Mouse (Mus musculus): ENCODE data around the gene Sebox. TPM values are rescaled to one million over a fixed set of nuclear protein-coding genes. Genes with fewer than 3 reads are reported as not detected.

Sebox gene
- polyA plus RNA-seq, 1 experiment = not detected

GRCm38 (mm10) chr11:78495904-78496303, 7.3 kb upstream of the Sebox start:
- TF ChIP-seq CTCF (IDR thresholded peaks at IDR 0.05; ENCODE audit: low read depth, low read length) = no peak
- TF ChIP-seq POLR2A (IDR thresholded peaks at IDR 0.05; ENCODE audit: borderline replicate concordance, low read depth, low read length) = no peak
- Histone ChIP-seq H3K4me3 (ENCODE audit: insufficient read depth, low read length) (no peak overlapping the region), H3K27ac (ENCODE audit: insufficient read depth, low read depth, low read length) (no peak overlapping the region), H3K4me1 (ENCODE audit: control insufficient read depth, insufficient read depth, low read length) (0 out of 2 replicates have a peak, but pooled peaks cover 4% of the 10 kb centered on the region)

DNA sequence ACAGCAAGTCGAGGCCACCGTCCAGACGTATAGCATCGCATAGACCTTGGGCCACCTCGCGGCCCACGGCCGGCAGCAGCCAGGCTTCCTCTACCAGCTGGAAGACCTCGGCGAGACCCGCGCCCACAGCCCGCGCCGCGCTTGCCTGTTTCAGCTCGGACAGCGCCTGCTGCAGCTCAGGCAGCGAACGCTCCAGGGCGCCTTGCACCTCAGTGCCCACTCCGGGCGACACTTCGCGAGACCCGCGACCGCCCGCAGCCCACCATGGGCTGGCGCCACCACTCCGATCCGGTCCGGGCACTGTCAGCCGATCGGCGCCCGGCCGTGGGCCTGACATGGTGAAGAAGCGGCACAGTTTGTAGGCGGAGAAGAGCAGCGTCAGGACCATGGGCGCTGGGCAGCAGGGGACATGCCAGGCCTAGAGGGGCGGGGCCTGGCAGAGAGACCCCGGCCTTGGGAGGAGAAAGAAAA, 6.1 kb upstream of the Sebox start:
- TF ChIP-seq POLR2A (IDR thresholded peaks at IDR 0.05; ENCODE audit: borderline replicate concordance, low read depth, low read length) (no peak), CTCF (IDR thresholded peaks at IDR 0.05; ENCODE audit: low read depth, low read length) (no peak)
- peak overlapping the region; percentile 59 for H3K4me3 ChIP-seq (ENCODE audit: insufficient read depth, low read length)
- H3K27ac ChIP-seq (ENCODE audit: insufficient read depth, low read depth, low read length) = no peak overlapping the region
- 0 out of 2 replicates have a peak, but pooled peaks cover 4% of the 10 kb centered on the region for H3K4me1 ChIP-seq (ENCODE audit: control insufficient read depth, insufficient read depth, low read length)

GRCm38 (mm10) chr11:78497544-78498522, 5.4 kb upstream of the Sebox start, which contains the start of gene Sarm1:
TSS of gene Sarm1 (minus strand) at chr11:78497754.
- Histone ChIP-seq H3K27ac (ENCODE audit: insufficient read depth, low read depth, low read length) (no peak within 1 kb of the TSS), H3K4me1 (ENCODE audit: control insufficient read depth, insufficient read depth, low read length) (0 out of 2 replicates have a peak, but pooled peaks cover 4% of the 10 kb centered on the region), H3K4me3 (ENCODE audit: insufficient read depth, low read length) (peak within 1 kb of the TSS; percentile 59)
- TF ChIP-seq CTCF (IDR thresholded peaks at IDR 0.05; ENCODE audit: low read depth, low read length) = no peak
- TF ChIP-seq POLR2A (IDR thresholded peaks at IDR 0.05; ENCODE audit: borderline replicate concordance, low read depth, low read length) = no peak

- TF ChIP-seq POLR2A (IDR thresholded peaks at IDR 0.05; ENCODE audit: borderline replicate concordance, low read depth, low read length) = no peak
- Histone ChIP-seq H3K4me3 (ENCODE audit: insufficient read depth, low read length) (peak within 1 kb of the TSS; percentile 59), H3K27ac (ENCODE audit: insufficient read depth, low read depth, low read length) (no peak within 1 kb of the TSS), H3K4me1 (ENCODE audit: control insufficient read depth, insufficient read depth, low read length) (peaks cover 7% of the 10 kb centered on the region)
These were observed 4.2 kb upstream of the Sebox start, which contains the start of gene Vtn for GRCm38 (mm10) chr11:78499004-78499403. TSS of gene Vtn (plus strand) at chr11:78499091.

- Histone ChIP-seq H3K4me1 (ENCODE audit: control insufficient read depth, insufficient read depth, low read length) (peaks cover 7% of the 10 kb centered on the region), H3K27ac (ENCODE audit: insufficient read depth, low read depth, low read length) (no peak overlapping the region), H3K4me3 (ENCODE audit: insufficient read depth, low read length) (no peak overlapping the region)
- TF ChIP-seq POLR2A (IDR thresholded peaks at IDR 0.05; ENCODE audit: borderline replicate concordance, low read depth, low read length) (no peak), CTCF (IDR thresholded peaks at IDR 0.05; ENCODE audit: low read depth, low read length) (no peak)
These were observed 3.7 kb upstream of the Sebox start for GRCm38 (mm10) chr11:78499543-78499942.

DNA sequence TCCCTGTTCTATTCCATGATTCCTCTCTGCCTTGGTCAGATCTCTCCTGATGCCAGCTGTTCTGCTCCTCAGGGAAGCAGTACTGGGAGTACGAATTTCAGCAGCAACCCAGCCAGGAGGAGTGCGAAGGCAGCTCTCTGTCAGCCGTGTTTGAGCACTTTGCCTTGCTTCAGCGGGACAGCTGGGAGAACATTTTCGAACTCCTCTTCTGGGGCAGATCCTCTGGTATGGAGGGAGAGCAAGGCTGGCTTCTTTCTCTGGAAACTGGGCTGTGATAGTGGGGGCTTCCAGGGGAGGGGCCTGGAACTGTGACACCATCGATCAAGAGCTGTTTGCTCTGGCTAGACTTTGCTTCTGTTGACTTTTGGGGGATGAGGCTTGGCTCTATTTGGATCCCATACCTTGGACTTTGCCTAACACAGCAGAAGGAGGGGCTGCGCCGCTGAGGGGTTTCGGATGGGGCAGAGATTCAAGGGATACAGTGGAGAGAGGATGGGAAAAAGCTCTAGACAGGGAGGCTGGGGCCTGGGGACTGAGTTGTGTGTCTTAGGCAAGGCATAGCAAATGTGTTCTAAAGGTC, 2.5 kb upstream of the Sebox start:
- no peak overlapping the region for H3K4me3 ChIP-seq (ENCODE audit: insufficient read depth, low read length)
- H3K4me1 ChIP-seq (ENCODE audit: control insufficient read depth, insufficient read depth, low read length) = peaks cover 15% of the 10 kb centered on the region
- TF ChIP-seq CTCF (IDR thresholded peaks at IDR 0.05; ENCODE audit: low read depth, low read length) = no peak
- TF ChIP-seq POLR2A (IDR thresholded peaks at IDR 0.05; ENCODE audit: borderline replicate concordance, low read depth, low read length) = no peak
- H3K27ac ChIP-seq (ENCODE audit: insufficient read depth, low read depth, low read length) = no peak overlapping the region

DNA sequence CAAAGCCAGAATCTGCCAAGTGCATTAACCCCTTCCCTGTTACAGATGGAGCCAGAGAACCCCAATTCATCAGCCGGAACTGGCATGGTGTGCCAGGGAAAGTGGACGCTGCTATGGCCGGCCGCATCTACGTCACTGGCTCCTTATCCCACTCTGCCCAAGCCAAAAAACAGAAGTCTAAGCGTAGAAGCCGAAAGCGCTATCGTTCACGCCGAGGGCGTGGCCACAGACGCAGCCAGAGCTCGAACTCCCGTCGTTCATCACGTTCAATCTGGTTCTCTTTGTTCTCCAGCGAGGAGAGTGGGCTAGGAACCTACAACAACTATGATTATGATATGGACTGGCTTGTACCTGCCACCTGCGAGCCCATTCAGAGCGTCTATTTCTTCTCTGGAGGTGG, 1.7 kb upstream of the Sebox start:
- H3K4me1 ChIP-seq (ENCODE audit: control insufficient read depth, insufficient read depth, low read length) = peaks cover 19% of the 10 kb centered on the region
- TF ChIP-seq POLR2A (IDR thresholded peaks at IDR 0.05; ENCODE audit: borderline replicate concordance, low read depth, low read length) (no peak), CTCF (IDR thresholded peaks at IDR 0.05; ENCODE audit: low read depth, low read length) (no peak)
- no peak overlapping the region for H3K4me3 ChIP-seq (ENCODE audit: insufficient read depth, low read length)
- H3K27ac ChIP-seq (ENCODE audit: insufficient read depth, low read depth, low read length) = no peak overlapping the region

GRCm38 (mm10) chr11:78505430-78505829, 2.2 kb downstream of the Sebox start:
- Histone ChIP-seq H3K4me3 (ENCODE audit: insufficient read depth, low read length) (no peak overlapping the region), H3K27ac (ENCODE audit: insufficient read depth, low read depth, low read length) (peak overlapping the region; percentile 4; the same call in 1 of the 2 replicates), H3K4me1 (ENCODE audit: control insufficient read depth, insufficient read depth, low read length) (peaks cover 22% of the 10 kb centered on the region)
- TF ChIP-seq POLR2A (IDR thresholded peaks at IDR 0.05; ENCODE audit: borderline replicate concordance, low read depth, low read length) (no peak), CTCF (IDR thresholded peaks at IDR 0.05; ENCODE audit: low read depth, low read length) (no peak)

GRCm38 (mm10) chr11:78509148-78509547, 5.9 kb downstream of the Sebox start:
- H3K27ac ChIP-seq (ENCODE audit: insufficient read depth, low read depth, low read length) = no peak overlapping the region
- TF ChIP-seq POLR2A (IDR thresholded peaks at IDR 0.05; ENCODE audit: borderline replicate concordance, low read depth, low read length) (no peak), CTCF (IDR thresholded peaks at IDR 0.05; ENCODE audit: low read depth, low read length) (no peak)
- peaks cover 28% of the 10 kb centered on the region for H3K4me1 ChIP-seq (ENCODE audit: control insufficient read depth, insufficient read depth, low read length)
- H3K4me3 ChIP-seq (ENCODE audit: insufficient read depth, low read length) = no peak overlapping the region

Data from bone marrow macrophage, adult 2 months (primary cell).